Mouse (Mus musculus): ENCODE measurements around the gene Mmp14.

DNA sequence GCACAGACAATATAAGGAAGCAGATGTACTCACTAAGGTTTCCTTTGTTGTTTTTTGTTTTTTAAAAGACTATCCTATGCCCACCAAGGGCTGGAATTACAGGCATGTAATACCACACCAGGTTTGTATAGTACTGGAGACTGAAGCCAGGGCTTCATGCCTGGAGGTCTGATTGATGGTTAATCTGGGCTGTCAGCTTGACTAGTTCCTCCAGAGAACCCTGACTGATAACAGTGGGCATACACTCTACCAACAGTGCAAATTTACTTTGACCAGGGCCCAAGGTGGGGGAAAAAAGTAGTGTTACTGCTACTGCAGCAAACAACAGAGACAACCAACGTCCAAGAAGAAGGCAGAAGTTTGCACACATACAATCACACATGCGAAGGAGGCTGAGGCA lies 40.1 kb downstream of the Mmp14 start:
- TF ChIP-seq POLR2A (IDR thresholded peaks at IDR 0.05; ENCODE audit: borderline replicate concordance, extremely low read depth, insufficient read depth, insufficient read length, poor library complexity, severe bottlenecking) (no peak), CTCF (IDR thresholded peaks at IDR 0.05; ENCODE audit: borderline replicate concordance, extremely low read depth, insufficient read depth, insufficient read length) (no peak)

Measured in brain, embryonic 14.5 days (tissue).